Mouse (Mus musculus) forebrain, embryonic 15.5 days (tissue): ENCODE data around the gene E130218I03Rik. TPM values are rescaled to one million over a fixed set of nuclear protein-coding genes. Genes with fewer than 3 reads are reported as not detected.

Experiments
- polyA plus RNA-seq: library from polyadenylated mRNA; unstranded; fragments of >200 nt; fragmentation: Nextera tagmentation; extraction: Ambion mirVana; gene quantifications from 2 replicates; pipeline ENCODE4 v1.2.1, GENCODE M21; 2015

The E130218I03Rik gene
- polyA plus RNA-seq, 1 experiment from 2014 or later = not detected

Other genes with a start within 250 kb of the E130218I03Rik start
- 52.8 and 56.7 TPM in 2 replicates for gene Dhdds, start 242.7 kb upstream of the E130218I03Rik start, polyA plus RNA-seq
- gene Lin28a, start 224.8 kb upstream of the E130218I03Rik start, polyA plus RNA-seq = not detected in 2 replicates
- not detected in 2 replicates for gene Zfp683, start 189.8 kb upstream of the E130218I03Rik start, polyA plus RNA-seq
- 1.0 and 1.8 TPM in 2 replicates for gene Crybg2, start 182.8 kb upstream of the E130218I03Rik start, polyA plus RNA-seq
- gene Cd52, start 148.6 kb upstream of the E130218I03Rik start, polyA plus RNA-seq = 1.5 and 1.9 TPM in 2 replicates
- 12.8 and 15.7 TPM in 2 replicates for gene Ubxn11, start 141.1 kb upstream of the E130218I03Rik start, polyA plus RNA-seq
- 326 and 335 TPM in 2 replicates for gene Sh3bgrl3, start 114.9 kb upstream of the E130218I03Rik start, polyA plus RNA-seq
- gene Cep85, start 56.5 kb upstream of the E130218I03Rik start, polyA plus RNA-seq = 19.9 and 20.5 TPM in 2 replicates
- gene Gm7534, start 40.7 kb upstream of the E130218I03Rik start, polyA plus RNA-seq = not detected in 2 replicates
- gene Catsper4, start 16.3 kb upstream of the E130218I03Rik start, polyA plus RNA-seq = not detected in 2 replicates
- gene Cnksr1, start 5.3 kb upstream of the E130218I03Rik start, polyA plus RNA-seq = 0.08 and 0.11 TPM in 2 replicates
- 17.0 and 17.8 TPM in 2 replicates for gene Zfp593, start 1.9 kb downstream of the E130218I03Rik start, polyA plus RNA-seq
- gene Gm30191, start 3.3 kb downstream of the E130218I03Rik start, polyA plus RNA-seq = not detected in 2 replicates
- 9.9 and 12.1 TPM in 2 replicates for gene Grrp1, start 10.4 kb downstream of the E130218I03Rik start, polyA plus RNA-seq
- 41.0 and 42.1 TPM in 2 replicates for gene Pdik1l, start 44.2 kb downstream of the E130218I03Rik start, polyA plus RNA-seq
- 0.13 and 0.24 TPM in 2 replicates for gene Trim63, start 71.5 kb downstream of the E130218I03Rik start, polyA plus RNA-seq
- 0.05 and 0.11 TPM in 2 replicates for gene Slc30a2, start 99.5 kb downstream of the E130218I03Rik start, polyA plus RNA-seq
- 0.22 and 0.34 TPM in 2 replicates for gene Extl1, start 140.2 kb downstream of the E130218I03Rik start, polyA plus RNA-seq
- 7.7 TPM in 2 replicates for gene Pafah2, start 152.7 kb downstream of the E130218I03Rik start, polyA plus RNA-seq
- gene Stmn1, start 224.7 kb downstream of the E130218I03Rik start, polyA plus RNA-seq = 7,875 and 7,989 TPM in 2 replicates